Mouse (Mus musculus): ENCODE results near the gene Trip4. TPM values are rescaled to one million over a fixed set of nuclear protein-coding genes. Genes with fewer than 3 reads are reported as not detected.
"Not testable (repeated sequence)": the region's sequence is repeated elsewhere in the genome, so short reads cannot be mapped to it uniquely, and the experiment has no call there.

Trip4 gene
- polyA plus RNA-seq, 1 experiment from 2014 or later = 27.9 TPM

DNA sequence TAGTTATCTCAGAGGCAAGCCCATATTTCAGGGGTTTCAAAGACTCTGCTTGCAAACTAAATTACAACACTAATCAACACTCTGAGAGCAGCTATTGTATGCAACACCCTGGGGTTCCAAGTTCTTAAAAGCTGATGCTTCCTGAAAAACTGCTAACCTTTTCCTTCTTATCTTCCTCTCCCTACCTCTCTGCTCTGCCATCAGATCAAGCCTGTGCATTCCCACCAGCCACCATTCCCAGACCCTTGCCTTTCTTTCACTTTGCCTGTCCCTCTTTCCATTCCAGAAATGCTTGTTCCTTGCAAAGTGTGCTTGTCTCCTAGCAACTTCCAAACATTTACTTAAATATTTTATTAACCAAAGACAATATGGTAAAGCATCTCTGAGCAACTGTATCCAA, 116.7 kb downstream of the Trip4 start:
- Histone ChIP-seq H3K4me1 (peaks cover 81% of the 10 kb centered on the region), H3K27ac (replicated peaks) (no peak overlapping the region), H3K9me3 (replicated peaks) (no peaks in the 10 kb centered on the region), H3K36me3 (0 out of 2 replicates have a peak, but pooled peaks cover 3% of the 10 kb centered on the region), H3K4me2 (no peak overlapping the region), H3K27me3 (replicated peaks) (no peaks in the 10 kb centered on the region), H3K9ac (replicated peaks) (no peak overlapping the region), H3K4me3 (replicated peaks) (no peak overlapping the region)
- no peak for ATAC-seq (ENCODE audit: low FRiP score)

DNA sequence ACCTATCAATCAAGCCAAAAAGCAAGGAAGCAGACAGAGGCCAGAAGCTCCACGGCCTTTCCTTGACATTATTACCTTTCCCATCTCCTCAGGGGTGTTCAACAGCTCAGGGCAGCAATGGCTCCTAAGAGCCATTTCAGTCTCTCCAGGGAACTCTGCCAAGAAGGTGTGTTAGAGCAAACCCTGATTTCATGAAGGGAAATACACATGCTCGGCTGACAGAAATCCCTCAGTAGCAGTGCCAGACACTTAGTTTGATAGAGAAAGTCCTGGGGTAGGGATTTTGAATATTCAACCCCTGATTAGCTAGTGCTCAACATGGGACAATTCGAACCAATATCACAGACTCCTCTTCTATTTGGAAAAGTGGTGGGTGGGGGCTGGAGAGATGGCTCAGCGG, 117.5 kb downstream of the Trip4 start:
- H3K9ac ChIP-seq (replicated peaks) = no peak overlapping the region
- 0 out of 2 replicates have a peak, but pooled peaks cover 3% of the 10 kb centered on the region for H3K36me3 ChIP-seq
- peaks cover 82% of the 10 kb centered on the region for H3K4me1 ChIP-seq
- 58% methylated on average over 4 of the region's 4 CpGs for WGBS
- H3K9me3 ChIP-seq (replicated peaks) = no peaks in the 10 kb centered on the region
- H3K4me2 ChIP-seq = no peak overlapping the region
- H3K27me3 ChIP-seq (replicated peaks) = no peaks in the 10 kb centered on the region
- no peak overlapping the region for H3K4me3 ChIP-seq (replicated peaks)
- H3K27ac ChIP-seq (replicated peaks) = 0 out of 2 replicates have a peak overlapping the region, but pooled peaks have one; percentile 0
- no peak for ATAC-seq (ENCODE audit: low FRiP score)

- WGBS = 91% methylated on average over 3 of the region's 3 CpGs
- 0 out of 2 replicates have a peak, but pooled peaks cover 3% of the 10 kb centered on the region for H3K36me3 ChIP-seq
- H3K4me1 ChIP-seq = peaks cover 76% of the 10 kb centered on the region
- H3K27me3 ChIP-seq (replicated peaks) = no peaks in the 10 kb centered on the region
- H3K4me3 ChIP-seq (replicated peaks) = no peak overlapping the region
- H3K4me2 ChIP-seq = no peak overlapping the region
- no peak overlapping the region for H3K9ac ChIP-seq (replicated peaks)
- no peaks in the 10 kb centered on the region for H3K9me3 ChIP-seq (replicated peaks)
- no peak overlapping the region for H3K27ac ChIP-seq (replicated peaks)
- no peak for ATAC-seq (ENCODE audit: low FRiP score)
These were observed 118.8 kb downstream of the Trip4 start for GRCm38 (mm10) chr9:65789788-65790187.

DNA sequence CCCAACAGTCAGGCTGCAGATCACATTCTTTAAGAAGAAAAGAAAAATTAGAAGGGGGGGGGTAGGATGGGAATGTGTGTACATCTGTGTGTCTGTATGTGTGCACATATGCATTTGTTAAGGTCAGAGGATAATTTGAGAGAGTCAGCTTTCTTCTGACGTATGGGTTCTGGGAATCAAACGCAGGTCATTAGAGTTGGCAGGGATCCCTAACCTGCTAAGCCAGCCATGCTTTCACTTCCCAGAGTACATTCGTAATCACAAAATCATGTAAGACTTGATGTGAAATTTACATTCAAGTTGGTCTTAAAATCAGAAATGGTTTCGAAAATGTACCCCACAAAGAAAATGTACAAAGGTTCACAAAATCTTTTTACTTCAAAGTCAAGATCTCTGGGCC, 120.0 kb downstream of the Trip4 start:
- H3K9me3 ChIP-seq (replicated peaks) = no peaks in the 10 kb centered on the region
- no peaks in the 10 kb centered on the region for H3K36me3 ChIP-seq
- 59% methylated on average over 4 of the region's 4 CpGs for WGBS
- H3K9ac ChIP-seq (replicated peaks) = no peak overlapping the region
- no peaks in the 10 kb centered on the region for H3K27me3 ChIP-seq (replicated peaks)
- H3K27ac ChIP-seq (replicated peaks) = peak overlapping the region; percentile 82; the same call in 1 of the 2 replicates
- ATAC-seq (ENCODE audit: low FRiP score) = no peak
- H3K4me1 ChIP-seq = peaks cover 68% of the 10 kb centered on the region
- H3K4me2 ChIP-seq = no peak overlapping the region
- H3K4me3 ChIP-seq (replicated peaks) = no peak overlapping the region

GRCm38 (mm10) chr9:65787829-65788344, 120.7 kb downstream of the Trip4 start:
- Histone ChIP-seq H3K27me3 (replicated peaks) (no peaks in the 10 kb centered on the region), H3K9ac (replicated peaks) (peak overlapping the region; percentile 30; the same call in 1 of the 2 replicates), H3K4me2 (peak overlapping the region; percentile 32), H3K4me3 (replicated peaks) (no peak overlapping the region), H3K27ac (replicated peaks) (peak overlapping the region; percentile 82), H3K4me1 (peaks cover 61% of the 10 kb centered on the region), H3K36me3 (no peaks in the 10 kb centered on the region), H3K9me3 (replicated peaks) (no peaks in the 10 kb centered on the region)
- 54% methylated on average over 4 of the region's 4 CpGs for WGBS
- ATAC-seq (ENCODE audit: low FRiP score) = peak; percentile 53

GRCm38 (mm10) chr9:65786885-65787787, 121.5 kb downstream of the Trip4 start:
- peaks cover 55% of the 10 kb centered on the region for H3K4me1 ChIP-seq
- H3K4me2 ChIP-seq = peak overlapping the region; percentile 32
- peak overlapping the region; percentile 30; the same call in 1 of the 2 replicates for H3K9ac ChIP-seq (replicated peaks)
- ATAC-seq (ENCODE audit: low FRiP score) = peak; percentile 84
- no peaks in the 10 kb centered on the region for H3K36me3 ChIP-seq
- H3K27ac ChIP-seq (replicated peaks) = peak overlapping the region; percentile 82
- WGBS = 28% methylated on average over 8 of the region's 8 CpGs
- no peaks in the 10 kb centered on the region for H3K27me3 ChIP-seq (replicated peaks)
- H3K4me3 ChIP-seq (replicated peaks) = no peak overlapping the region
- no peaks in the 10 kb centered on the region for H3K9me3 ChIP-seq (replicated peaks)

GRCm38 (mm10) chr9:65785772-65786368, 122.7 kb downstream of the Trip4 start:
- H3K4me3 ChIP-seq (replicated peaks) = no peak overlapping the region
- no peaks in the 10 kb centered on the region for H3K36me3 ChIP-seq
- H3K9me3 ChIP-seq (replicated peaks) = no peaks in the 10 kb centered on the region
- no peak overlapping the region for H3K4me2 ChIP-seq
- no peak overlapping the region for H3K27ac ChIP-seq (replicated peaks)
- H3K4me1 ChIP-seq = peaks cover 43% of the 10 kb centered on the region
- ATAC-seq (ENCODE audit: low FRiP score) = no peak
- H3K27me3 ChIP-seq (replicated peaks) = no peaks in the 10 kb centered on the region
- H3K9ac ChIP-seq (replicated peaks) = no peak overlapping the region
- WGBS = 77% methylated on average over 4 of the region's 4 CpGs

- 88% methylated on average over 3 of the region's 3 CpGs for WGBS
- not testable (repeated sequence) for H3K9me3 ChIP-seq (replicated peaks); H3K4me2 ChIP-seq; H3K27ac ChIP-seq (replicated peaks); H3K4me3 ChIP-seq (replicated peaks); ATAC-seq (ENCODE audit: low FRiP score); H3K27me3 ChIP-seq (replicated peaks); H3K9ac ChIP-seq (replicated peaks); H3K36me3 ChIP-seq
- H3K4me1 ChIP-seq = peaks cover 23% of the 10 kb centered on the region
These were observed 129.0 kb downstream of the Trip4 start for GRCm38 (mm10) chr9:65779619-65780018.

Other genes with a start within 250 kb of the Trip4 start
- gene Oaz2, start 240.8 kb downstream of the Trip4 start, polyA plus RNA-seq (2015; fragmentation: Nextera tagmentation; extraction: Ambion mirVana) = 383 and 395 TPM in 2 replicates
- 6.8 and 7.1 TPM in 2 replicates for gene Zfp609, start 81.2 kb downstream of the Trip4 start, polyA plus RNA-seq (2015; fragmentation: Nextera tagmentation; extraction: Ambion mirVana)
- gene Pclaf, start 18.6 kb downstream of the Trip4 start, polyA plus RNA-seq (2015; fragmentation: Nextera tagmentation; extraction: Ambion mirVana) = 21.2 and 64.0 TPM in 2 replicates
- 19.1 and 19.4 TPM in 2 replicates for gene Csnk1g1, start 130 bp upstream of the Trip4 start, polyA plus RNA-seq (2015; fragmentation: Nextera tagmentation; extraction: Ambion mirVana)
- 371 and 378 TPM in 2 replicates for gene Ppib, start 151.4 kb upstream of the Trip4 start, polyA plus RNA-seq (2015; fragmentation: Nextera tagmentation; extraction: Ambion mirVana)
- gene Snx22, start 160.9 kb upstream of the Trip4 start, polyA plus RNA-seq (2015; fragmentation: Nextera tagmentation; extraction: Ambion mirVana) = 10.7 and 12.1 TPM in 2 replicates
- 70.4 and 80.0 TPM in 2 replicates for gene Snx1, start 217.8 kb upstream of the Trip4 start, polyA plus RNA-seq (2015; fragmentation: Nextera tagmentation; extraction: Ambion mirVana)
- 73.7 and 100 TPM in 2 replicates for gene Ciao2a, start 217.8 kb upstream of the Trip4 start, polyA plus RNA-seq (2015; fragmentation: Nextera tagmentation; extraction: Ambion mirVana)
- gene Dapk2, start 249.4 kb upstream of the Trip4 start, polyA plus RNA-seq (2015; fragmentation: Nextera tagmentation; extraction: Ambion mirVana) = 0.69 and 2.0 TPM in 2 replicates

Measured in neural tube, embryonic 15.5 days (tissue).